Mouse (Mus musculus): ENCODE measurements around the gene Arsa. TPM values are rescaled to one million over a fixed set of nuclear protein-coding genes. Genes with fewer than 3 reads are reported as not detected.

Gene Arsa
- 60.5 and 78.3 TPM in 2 replicates for polyA plus RNA-seq (2012; rRNA removed; ENCODE audit: low replicate concordance)

GRCm38 (mm10) chr15:89477091-89477491 lies at the start of gene Arsa:
TSS of gene Arsa (minus strand) at chr15:89477425.

DNA sequence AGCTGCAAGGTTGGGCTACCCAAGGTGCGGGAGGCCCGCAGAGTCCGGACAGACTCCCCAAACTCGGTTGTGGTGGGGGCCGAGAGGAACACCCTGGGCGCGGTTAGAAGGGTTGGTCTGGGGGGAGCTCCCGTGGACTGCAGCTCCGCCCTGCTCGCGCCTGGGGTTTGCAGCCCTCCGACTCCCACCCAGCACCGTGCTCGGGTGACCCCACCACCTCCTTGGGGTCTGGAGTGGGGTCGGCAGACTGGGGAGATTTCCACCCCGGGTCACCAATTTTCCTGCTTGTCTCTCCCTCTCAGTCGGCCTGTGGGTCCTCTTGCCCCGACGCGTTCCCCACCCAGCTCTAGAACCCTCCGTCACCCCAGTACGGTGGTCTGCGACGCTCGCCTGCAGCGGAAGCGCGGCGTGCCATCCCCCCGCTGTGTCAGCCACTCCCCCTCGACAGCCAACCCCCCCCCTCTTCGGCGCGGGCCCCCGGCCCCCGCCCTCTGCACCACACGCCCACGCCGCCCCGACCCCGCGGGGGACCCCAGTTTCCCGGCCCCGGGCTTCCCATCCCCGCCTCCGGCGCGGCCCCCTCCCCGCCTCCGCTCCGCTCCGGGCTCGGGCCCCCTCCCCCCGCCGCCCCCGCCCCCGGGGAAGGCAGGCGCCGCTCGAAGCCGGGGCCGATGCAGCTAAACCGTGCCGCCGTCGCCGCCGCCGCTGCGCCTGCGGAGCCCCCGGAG lies 21.9 kb upstream of the Arsa start, which contains the start of gene Shank3:
Gene Shank3, plus strand, starts transcription at position 663 of the 728 bp plus-strand sequence.

GRCm38 (mm10) chr15:89453865-89454478 lies 23.3 kb downstream of the Arsa start, which contains the start of gene Mapk8ip2:
TSS of gene Mapk8ip2 (plus strand) at chr15:89453913.

DNA sequence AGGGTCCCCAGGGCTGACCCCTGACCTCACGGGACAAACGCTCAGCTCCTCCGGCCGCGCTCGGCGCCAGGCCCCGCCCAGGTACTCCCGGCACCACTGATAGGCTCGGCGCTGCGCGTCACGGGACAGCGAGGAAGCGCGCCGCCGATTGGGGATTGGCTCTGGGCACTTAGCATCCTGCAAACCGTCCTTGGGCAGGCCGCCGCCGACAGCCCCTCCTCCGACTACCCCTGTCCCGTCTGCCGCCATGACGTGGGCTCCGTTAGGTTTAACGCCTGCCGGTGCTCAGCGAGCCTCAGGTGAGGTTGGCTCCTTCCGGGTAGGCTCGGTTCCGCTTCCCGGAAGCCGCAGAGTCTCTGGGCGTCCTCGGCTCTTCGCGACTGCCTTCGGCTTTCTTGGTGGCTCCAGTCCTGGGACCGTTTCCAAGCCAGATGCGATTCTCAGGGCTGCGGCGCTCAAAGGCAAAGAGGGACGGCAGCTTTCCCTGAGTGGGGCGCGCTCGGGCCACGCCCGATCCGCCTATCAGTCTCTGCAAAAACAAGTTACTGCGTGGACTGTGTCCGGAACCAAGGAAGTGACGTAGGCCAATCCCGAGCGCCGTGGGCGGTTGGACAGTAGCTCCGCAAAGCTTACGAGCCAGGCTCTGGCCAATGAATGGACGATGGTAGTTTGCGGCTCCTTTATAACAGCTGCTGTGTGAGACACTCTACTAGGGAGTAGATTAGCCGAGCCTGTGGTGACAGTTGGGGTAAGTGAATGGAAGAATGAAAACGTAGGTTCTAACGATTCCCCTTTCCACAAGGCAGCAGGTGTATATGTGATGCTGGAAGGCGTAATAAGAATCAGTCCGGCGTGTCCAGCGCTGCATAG lies 47.6 kb downstream of the Arsa start, which contains the start of the genes C730034F03Rik, Gm44502 and Chkb:
Gene C730034F03Rik, plus strand, starts transcription at position 238 of the 870 bp plus-strand sequence.
Gene Gm44502, minus strand, starts transcription at position 345 of the 870 bp plus-strand sequence.
Gene Chkb, minus strand, starts transcription at position 557 of the 870 bp plus-strand sequence.

GRCm38 (mm10) chr15:89425711-89426121 lies 51.5 kb downstream of the Arsa start, which contains the start of gene Cpt1b:
TSS of gene Cpt1b (minus strand) at chr15:89425863.

Other genes starting within 250 kb of the Arsa start
- gene Sbf1, start 162.1 kb downstream of the Arsa start, polyA plus RNA-seq (2012; rRNA removed; ENCODE audit: low replicate concordance) = 309 and 314 TPM in 2 replicates
- gene Adm2, start 154.7 kb downstream of the Arsa start, polyA plus RNA-seq (2012; rRNA removed; ENCODE audit: low replicate concordance) = 1.6 and 3.6 TPM in 2 replicates
- 0.23 and 0.49 TPM in 2 replicates for gene Miox, start 143.0 kb downstream of the Arsa start, polyA plus RNA-seq (2012; rRNA removed; ENCODE audit: low replicate concordance)
- gene Lmf2, start 121.8 kb downstream of the Arsa start, polyA plus RNA-seq (2012; rRNA removed; ENCODE audit: low replicate concordance) = 51.5 and 67.3 TPM in 2 replicates
- gene Ncaph2, start 121.7 kb downstream of the Arsa start, polyA plus RNA-seq (2012; rRNA removed; ENCODE audit: low replicate concordance) = 133 and 153 TPM in 2 replicates
- gene Sco2, start 103.6 kb downstream of the Arsa start, polyA plus RNA-seq (2012; rRNA removed; ENCODE audit: low replicate concordance) = 38.4 and 47.4 TPM in 2 replicates
- gene Tymp, start 100.4 kb downstream of the Arsa start, polyA plus RNA-seq (2012; rRNA removed; ENCODE audit: low replicate concordance) = 1.5 and 10.2 TPM in 2 replicates
- 5.0 TPM in 2 replicates for gene Odf3b, start 98.1 kb downstream of the Arsa start, polyA plus RNA-seq (2012; rRNA removed; ENCODE audit: low replicate concordance)
- gene Klhdc7b, start 92.5 kb downstream of the Arsa start, polyA plus RNA-seq (2012; rRNA removed; ENCODE audit: low replicate concordance) = 0.02 TPM in 1 of 2 replicates, not detected in the other
- not detected in 2 replicates for gene Syce3, start 66.9 kb downstream of the Arsa start, polyA plus RNA-seq (2012; rRNA removed; ENCODE audit: low replicate concordance)
- 40.4 and 302 TPM in 2 replicates for gene Cpt1b, start 51.6 kb downstream of the Arsa start, polyA plus RNA-seq (2012; rRNA removed; ENCODE audit: low replicate concordance)
- 0.65 and 1.2 TPM in 2 replicates for gene C730034F03Rik, start 47.8 kb downstream of the Arsa start, polyA plus RNA-seq (2012; rRNA removed; ENCODE audit: low replicate concordance)
- 1.0 and 5.6 TPM in 2 replicates for gene Gm44502, start 47.7 kb downstream of the Arsa start, polyA plus RNA-seq (2012; rRNA removed; ENCODE audit: low replicate concordance)
- gene Chkb, start 47.5 kb downstream of the Arsa start, polyA plus RNA-seq (2012; rRNA removed; ENCODE audit: low replicate concordance) = 59.4 and 73.3 TPM in 2 replicates
- 0.07 and 0.10 TPM in 2 replicates for gene Mapk8ip2, start 23.5 kb downstream of the Arsa start, polyA plus RNA-seq (2012; rRNA removed; ENCODE audit: low replicate concordance)
- gene Shank3, start 22.2 kb upstream of the Arsa start, polyA plus RNA-seq (2012; rRNA removed; ENCODE audit: low replicate concordance) = 29.5 and 55.8 TPM in 2 replicates
- 1.1 and 2.2 TPM in 2 replicates for gene Acr, start 90.9 kb upstream of the Arsa start, polyA plus RNA-seq (2012; rRNA removed; ENCODE audit: low replicate concordance)
- 6.1 and 15.3 TPM in 2 replicates for gene Rabl2, start 114.5 kb upstream of the Arsa start, polyA plus RNA-seq (2012; rRNA removed; ENCODE audit: low replicate concordance)